Mouse (Mus musculus) T-helper 1 cell (primary cell): ENCODE results near the gene Tspan11.

ENCODE experiments used
- in situ Hi-C: fragments of 300-600 bp; cut with MboI, MseI; formaldehyde crosslinking; loops from one replicate; pipeline ENCODE4 v1.15.1; 2025; ENCODE audit warnings: high pct_unique_total_duplicates

Tspan11 gene

DNA sequence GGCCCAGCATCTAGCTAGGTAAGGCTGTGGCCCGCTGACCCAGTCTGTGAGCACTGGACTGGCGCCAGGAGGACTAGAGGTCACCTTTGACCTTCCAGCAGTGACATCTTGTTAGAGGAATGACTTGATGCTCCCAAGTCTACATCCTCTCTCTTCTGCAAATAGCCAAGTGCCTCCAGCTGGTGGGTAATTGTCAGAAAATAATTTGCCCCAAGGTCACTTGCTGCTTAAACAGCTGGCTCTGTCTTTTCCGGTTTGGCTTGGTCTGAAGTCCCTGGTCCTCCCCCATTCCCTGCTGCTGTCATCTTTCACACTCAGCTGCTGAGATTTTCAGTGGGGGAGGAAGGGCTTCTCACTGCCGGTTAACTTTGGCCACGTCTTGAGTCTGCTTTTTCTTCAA is 45.3 kb downstream of the Tspan11 start:
- in situ Hi-C loops, result no loop called here

DNA sequence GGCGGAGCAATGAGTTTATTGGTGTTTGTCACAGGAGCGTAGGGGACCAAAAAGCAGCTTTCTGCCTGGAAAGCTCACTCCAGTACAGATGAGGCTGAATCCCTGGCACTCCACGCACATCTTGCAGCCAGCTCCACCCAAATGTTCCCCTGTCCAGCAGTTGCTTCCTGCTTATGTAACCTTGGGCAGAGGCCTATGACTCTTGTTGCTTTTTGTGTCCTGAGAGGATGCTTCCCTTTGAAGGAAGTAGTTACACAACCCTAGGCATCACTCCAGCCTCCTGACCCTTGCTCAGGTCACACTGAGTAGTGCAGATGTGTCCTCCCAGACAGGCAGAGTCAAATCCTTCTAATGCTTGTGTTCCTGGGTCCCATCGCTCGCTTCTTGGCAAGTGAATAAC is 46.5 kb downstream of the Tspan11 start:
- in situ Hi-C loops, result no loop called here

DNA sequence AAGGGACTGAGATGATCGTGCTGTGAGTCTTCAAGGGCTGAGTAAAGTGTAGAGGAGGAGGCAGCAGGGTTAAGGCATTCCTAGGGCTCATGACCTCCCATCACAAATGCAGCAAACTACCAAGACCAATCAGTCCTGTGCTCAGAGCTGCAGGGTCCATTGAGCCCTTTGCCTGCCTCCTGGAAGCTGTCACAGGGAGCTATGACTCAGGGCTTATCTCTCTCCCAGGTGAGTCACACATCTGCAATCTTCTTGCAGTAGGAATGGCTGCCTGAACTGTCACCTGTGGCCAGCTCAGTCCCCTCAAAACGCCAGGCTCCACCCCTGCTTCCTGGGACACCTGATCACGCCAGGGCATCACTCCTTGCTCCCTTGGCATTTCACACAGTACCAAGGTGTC is 47.7 kb downstream of the Tspan11 start:
- in situ Hi-C loops, result no loop called here

DNA sequence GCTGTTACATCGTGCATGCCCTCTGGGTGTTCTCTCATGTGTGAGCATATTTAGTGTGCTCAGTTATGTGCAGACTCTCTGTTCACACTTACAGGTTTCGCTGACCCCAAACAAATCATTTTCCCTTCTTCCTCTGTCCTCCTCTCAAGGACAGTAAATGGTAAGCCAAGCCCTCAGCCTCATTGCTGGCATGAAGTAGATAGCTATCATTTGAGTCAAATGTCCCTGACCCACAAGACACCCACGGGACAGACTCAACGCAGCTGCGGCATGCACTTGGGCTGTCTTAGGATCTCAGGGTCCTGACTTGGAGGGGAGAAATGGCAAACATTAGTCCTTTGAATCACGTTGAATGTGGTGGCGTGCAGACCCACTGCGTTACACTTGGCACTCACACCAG is 55.0 kb downstream of the Tspan11 start:
- in situ Hi-C loops, result loop anchor here (10.0 kb wide), 1 partner anchor 418 kb away; no protein-coding TSS in a partner anchor

DNA sequence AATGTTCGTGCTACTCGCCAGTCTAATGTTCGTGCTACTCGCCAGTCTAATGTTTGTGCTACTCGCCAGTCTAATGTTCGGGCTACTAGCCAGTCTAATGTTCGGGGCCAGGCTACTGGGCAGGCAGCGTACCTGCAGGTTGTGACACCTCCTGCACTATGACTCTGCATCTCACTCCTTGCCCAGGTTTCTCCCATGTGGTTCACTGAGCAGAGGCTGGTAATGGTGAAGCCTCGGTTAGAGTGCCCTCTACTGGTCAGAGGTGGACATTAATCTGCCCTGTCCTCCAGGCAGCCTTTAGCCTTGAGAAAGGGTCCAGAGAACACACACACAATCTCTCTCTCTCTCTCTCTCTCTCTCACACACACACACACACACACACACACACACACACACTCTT is 58.3 kb downstream of the Tspan11 start:
- in situ Hi-C loops, result loop anchor here (10.0 kb wide), 1 partner anchor 421 kb away; no protein-coding TSS in a partner anchor

DNA sequence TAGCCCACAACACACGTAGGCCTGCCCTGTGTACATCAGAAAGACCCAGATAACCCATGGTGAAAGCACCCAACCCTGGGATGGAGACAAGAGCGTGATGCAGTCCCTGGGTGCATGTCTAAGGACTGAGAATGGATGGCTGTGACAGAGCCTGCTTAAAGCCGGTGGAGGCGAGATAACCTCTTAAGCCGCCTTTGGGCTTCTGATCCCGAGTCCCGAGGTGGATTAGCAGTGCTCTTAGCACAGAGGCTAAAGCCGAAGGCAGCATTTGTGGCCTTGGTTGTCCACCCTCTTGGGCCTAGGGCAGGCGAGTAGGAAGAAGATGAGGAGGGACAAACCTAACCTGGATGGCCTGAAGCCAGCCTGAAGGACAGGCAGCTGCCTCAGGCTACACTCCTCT is 61.3 kb downstream of the Tspan11 start:
- in situ Hi-C loops, result loop anchor here (10.0 kb wide), 1 partner anchor 424 kb away; no protein-coding TSS in a partner anchor

DNA sequence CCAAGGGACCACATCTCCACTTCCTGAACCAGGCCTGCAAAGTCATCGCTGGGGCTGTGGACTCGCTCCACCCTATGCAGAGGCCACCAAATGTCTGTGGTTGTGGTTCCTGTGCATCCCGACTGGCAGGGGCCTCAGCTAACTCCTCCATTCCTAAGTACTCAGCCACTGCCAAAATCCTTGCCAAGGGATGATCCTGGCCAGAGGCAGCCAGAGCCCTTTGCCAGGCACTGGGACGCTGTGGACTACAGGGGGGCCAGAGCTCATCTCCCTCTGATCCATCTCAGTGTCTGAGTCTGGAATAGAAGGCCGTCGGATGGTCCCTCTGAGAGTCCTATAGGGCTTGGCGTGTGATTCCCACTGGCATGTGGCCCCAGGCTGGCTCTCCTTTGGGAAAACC is 62.5 kb downstream of the Tspan11 start:
- in situ Hi-C loops, result loop anchor here (10.0 kb wide), 1 partner anchor 425 kb away; no protein-coding TSS in a partner anchor

DNA sequence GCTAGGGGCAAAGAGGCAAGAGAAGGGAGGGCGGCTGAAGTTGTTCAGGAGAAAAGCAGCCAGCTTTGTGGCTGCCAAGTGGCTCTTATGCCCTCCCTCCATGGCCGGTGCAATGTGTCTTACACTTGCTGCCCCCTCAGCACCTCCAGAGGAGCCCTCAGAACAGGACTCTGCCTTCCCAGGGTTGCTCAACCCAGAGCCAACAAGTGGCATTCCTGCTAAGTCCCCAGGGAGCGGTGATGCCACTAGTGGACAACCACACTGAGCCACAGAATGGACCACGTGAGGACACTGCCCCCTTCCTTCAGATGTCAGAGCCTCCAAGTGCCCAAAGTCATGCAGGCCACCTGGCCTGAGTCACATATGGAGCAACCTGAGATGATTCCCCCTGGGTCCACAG is 65.7 kb downstream of the Tspan11 start:
- in situ Hi-C loops, result no loop called here

DNA sequence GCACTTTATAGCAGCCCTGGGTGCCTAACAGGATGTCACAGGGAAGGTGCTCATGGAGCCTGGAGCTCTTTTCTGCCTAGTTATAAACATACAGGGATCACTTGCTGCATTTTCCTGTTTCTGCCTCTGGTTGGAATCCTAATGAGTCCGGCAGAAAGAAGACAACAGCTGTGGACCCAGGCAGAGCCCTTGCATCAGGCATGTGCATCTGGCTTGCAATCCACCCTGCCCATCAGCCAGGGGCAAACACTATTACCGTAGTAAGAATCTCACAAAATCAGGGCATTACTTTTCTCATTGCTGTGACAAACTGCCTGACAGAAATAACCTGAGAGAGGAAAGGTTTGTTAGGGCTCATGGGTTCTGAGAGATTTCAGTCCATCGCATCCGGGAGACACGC is 68.8 kb downstream of the Tspan11 start:
- in situ Hi-C loops, result no loop called here

DNA sequence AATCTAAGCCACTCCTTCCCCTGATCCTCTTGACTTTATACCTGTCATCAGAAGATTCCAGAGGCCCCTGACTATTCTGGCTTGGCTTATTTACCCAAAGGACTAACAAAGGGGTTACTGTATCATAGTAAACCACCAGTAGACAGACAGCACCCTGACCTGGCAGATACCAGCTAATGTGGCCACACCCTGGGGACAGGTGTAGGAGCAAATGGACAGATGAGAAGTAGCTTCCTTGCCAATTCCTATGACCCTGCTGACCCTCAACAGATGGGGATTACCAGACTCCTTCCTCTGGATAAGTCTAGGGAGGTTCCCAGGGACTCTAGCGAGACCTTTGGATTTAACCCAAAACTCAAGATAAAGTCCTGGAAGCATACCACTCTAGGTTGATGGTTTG is 72.8 kb downstream of the Tspan11 start:
- in situ Hi-C loops, result no loop called here

DNA sequence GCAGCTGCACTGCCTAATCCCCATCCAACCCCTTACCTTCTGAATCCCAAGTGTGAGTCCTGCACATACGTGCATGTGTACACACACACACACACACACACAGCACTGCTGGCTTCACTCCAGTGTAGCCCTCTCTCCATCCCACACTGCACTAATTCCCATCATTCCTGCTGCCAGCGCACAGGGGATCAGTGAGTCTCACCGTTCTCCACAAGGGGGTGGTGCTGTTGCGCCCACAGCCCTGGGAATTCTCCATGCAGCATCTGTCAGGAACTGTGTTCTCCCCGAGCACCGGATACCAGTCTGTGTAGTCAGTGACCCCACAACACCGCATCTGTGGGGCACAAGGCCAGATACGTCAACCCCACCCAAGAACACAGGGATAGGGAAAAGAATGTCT is 78.1 kb downstream of the Tspan11 start:
- in situ Hi-C loops, result no loop called here

DNA sequence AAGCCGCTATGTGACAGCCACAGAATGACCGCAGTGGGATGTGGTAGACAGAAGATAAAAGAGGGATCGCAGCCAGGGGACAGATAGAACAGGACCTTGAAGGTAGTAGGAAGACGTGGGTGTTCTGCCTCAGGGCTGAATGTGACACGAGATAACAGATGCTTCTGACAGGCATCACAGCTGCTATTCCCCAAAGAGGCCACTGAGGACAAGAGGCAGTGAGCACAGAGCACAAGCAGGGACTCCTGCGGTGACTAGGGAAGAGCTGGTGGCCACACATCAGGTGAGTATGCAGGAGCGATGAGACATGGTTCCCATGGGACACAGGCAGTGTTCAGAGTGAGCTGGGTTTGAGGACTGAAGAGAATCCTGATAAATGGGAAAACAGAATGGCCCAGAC is 82.3 kb downstream of the Tspan11 start:
- in situ Hi-C loops, result loop anchor here (5.0 kb wide), 1 partner anchor 123 kb away; no protein-coding TSS in a partner anchor

DNA sequence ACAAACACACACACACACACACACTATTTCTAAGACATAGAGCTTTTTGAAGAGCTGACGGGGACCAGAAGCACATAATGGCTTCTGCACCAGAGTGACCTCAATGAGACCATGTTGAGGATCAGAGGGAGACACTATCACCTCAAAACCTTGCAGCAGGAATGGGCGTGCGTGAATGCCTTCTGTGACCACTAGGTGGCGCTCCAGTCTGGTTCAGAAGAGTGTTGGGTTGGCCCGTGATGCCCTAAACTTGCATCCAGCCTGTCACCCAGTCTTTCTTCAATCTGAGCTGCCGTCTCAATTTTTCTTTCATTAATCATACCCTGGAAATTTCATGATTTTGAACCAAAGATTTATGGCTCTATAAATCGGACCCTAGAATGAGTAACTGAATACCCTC is 82.7 kb downstream of the Tspan11 start:
- in situ Hi-C loops, result loop anchor here (5.0 kb wide), 1 partner anchor 122 kb away; no protein-coding TSS in a partner anchor

DNA sequence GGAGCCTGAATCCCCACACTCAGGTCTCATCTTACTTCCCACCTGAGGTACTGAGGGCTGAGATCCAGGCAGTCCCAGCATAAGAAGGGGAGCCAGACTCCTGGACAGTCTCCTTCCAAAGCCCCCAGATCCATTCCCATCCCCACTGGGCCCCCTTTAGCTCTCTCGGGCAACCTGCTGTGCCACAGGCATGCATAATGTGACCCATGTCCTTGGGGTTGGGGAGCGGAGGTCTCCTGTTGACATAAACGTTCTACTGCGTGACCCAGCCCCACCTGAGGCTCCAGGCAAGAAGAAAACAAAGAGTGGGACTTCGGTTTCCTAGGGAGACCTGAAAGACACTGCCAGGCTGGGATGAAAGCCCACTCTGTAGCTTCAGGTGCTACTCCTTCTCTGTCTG is 83.5 kb downstream of the Tspan11 start:
- in situ Hi-C loops, result loop anchor here (5.0 kb wide), 1 partner anchor 121 kb away; no protein-coding TSS in a partner anchor

DNA sequence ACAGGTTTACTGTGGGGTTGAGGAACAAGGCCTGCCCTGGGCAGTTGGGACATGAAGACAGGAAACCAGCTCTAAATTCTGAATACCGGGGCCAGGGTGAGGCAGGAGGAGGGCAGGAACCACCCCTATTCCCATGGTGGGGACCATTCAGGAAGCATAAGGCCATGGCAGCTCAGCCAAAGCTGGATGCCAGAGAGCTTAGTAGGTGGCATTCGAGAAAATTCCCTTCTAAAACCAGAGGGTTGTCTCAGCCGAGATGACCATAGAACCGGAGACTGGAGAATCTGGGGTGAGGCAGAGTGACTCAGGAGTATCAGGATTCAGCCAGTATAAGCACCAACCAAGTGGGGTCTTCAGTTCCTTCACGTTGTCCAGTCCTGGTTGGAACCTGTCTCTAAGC is 84.5 kb downstream of the Tspan11 start:
- in situ Hi-C loops, result loop anchor here (5.0 kb wide), 1 partner anchor 120 kb away; no protein-coding TSS in a partner anchor

DNA sequence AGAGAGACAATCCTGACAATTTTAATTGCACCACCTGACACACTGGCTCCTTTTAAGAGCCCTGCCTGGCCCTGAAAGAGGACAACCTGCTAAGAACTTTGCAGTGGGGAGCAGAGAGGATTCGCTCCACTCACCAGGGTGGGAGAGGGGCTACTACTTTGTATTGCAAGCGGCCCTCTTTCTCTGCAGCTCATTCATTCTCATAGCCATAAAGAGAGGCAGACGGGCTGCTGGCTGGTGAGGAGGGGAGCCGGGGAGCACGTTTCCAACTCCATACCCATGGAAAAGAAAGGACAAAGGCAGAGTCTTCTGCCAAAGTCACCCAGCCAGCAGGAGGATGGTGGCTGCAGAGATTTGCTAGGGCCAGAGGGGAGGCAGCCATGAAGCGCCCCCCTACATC is 86.2 kb downstream of the Tspan11 start:
- in situ Hi-C loops, result loop anchor here (5.0 kb wide), 1 partner anchor 119 kb away; no protein-coding TSS in a partner anchor

DNA sequence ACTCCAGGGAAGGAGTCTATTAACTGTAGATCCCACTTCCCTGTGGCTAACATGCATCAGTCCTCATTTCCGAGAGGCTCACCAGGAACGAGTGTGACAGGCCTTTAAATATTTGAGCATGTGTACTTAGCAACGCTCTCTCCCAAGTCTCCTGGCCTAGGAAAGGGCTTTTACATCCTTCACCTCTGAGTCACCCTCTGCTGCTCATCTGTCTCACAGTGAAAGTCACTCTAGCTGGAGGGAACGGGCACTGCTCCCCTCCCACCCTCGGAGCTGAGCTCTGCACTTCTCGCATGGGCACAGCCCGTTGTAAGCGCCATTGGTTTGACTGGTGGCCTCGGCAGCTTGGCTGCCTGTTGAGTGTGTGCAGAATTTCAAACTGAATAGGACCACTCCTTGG is 86.6 kb downstream of the Tspan11 start:
- in situ Hi-C loops, result loop anchor here (5.0 kb wide), 1 partner anchor 118 kb away; no protein-coding TSS in a partner anchor

DNA sequence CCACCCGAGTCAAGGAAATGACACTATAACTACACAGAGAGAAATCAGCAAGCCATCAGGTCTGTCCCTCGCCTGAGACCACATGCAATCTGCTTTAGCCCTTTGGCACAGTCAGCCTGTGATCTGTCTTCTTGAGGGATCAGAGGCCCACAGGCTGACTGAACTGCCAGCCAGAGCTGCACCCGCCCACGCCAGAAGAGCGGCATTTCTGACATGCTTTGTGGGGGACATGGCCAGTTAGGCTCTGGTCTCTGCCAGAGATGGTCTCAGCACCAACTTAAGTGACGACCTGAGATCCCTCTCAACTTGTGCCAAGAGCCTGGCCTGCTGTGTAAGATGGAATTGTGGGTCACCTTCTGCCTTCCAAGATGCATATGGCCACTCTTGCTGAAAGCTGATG is 89.3 kb downstream of the Tspan11 start:
- in situ Hi-C loops, result no loop called here

DNA sequence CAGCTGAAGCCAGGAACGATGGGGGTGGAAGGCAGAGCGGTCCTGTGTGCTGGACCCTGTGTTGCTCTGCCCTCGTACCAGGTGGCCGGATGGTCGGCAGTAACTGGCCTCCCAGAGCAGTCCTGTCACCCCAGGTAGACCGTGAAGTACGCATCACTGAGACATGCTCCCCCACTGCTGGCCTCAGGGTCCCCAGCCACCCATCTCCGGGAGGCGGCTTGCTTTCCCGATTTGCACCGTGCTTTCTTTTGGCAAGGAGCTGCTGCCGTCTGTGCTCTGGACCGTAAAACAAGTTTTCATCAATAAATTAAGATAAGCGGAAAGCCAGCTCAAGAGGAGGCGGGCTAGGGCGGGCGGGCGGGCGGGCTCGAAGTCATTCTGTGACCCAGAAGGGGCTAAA is 91.6 kb downstream of the Tspan11 start:
- in situ Hi-C loops, result no loop called here

DNA sequence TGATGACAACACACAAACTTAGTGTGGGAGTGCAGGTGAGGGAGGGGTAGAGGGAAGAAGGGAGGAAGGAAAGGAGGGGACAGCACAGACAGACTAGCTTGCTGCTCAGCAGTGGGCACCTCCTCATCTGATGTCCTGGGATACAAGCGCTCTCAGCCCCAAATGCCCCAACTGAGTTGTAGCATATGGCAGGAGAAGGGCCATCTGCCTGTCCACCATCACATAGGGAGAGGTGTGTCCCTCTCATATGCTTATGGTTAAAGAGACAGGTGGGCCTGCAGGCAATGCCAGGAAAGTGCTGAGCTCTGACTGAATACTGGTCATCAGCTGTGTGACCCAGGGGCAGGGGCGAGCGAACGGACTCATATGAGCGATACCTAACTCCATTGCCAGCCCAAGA is 92.4 kb downstream of the Tspan11 start:
- in situ Hi-C loops, result no loop called here

DNA sequence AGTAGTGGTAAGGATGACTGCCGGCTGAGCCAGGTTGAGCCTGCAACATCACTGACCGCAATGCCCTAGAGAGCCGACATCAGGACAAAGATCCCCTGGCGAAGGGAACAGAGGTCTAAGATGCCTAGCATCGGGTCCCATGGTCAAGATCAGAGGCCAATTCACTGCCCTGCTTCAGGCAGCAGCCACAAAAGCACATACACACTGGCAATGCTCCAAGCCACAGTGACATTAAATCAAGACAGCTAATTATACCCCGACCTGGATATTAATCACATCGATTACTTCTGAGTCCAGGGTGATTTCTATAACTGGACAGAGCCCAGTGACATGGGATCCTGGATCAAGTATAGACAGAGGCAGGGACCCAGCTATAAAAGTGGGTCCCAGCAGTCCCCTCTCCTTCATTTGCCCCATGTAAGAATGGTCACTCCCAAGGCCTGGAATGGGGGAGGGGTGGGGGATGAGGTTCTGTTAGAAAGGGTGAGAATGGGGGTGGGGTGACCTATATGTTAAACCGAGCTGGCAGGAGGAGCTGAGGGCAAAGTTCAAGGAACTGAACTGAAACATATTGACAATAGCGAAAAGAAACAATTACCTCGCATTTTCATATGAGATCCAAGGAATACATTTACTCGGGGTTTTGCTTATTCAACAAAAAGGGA is 93.1 kb downstream of the Tspan11 start:
- in situ Hi-C loops, result no loop called here

DNA sequence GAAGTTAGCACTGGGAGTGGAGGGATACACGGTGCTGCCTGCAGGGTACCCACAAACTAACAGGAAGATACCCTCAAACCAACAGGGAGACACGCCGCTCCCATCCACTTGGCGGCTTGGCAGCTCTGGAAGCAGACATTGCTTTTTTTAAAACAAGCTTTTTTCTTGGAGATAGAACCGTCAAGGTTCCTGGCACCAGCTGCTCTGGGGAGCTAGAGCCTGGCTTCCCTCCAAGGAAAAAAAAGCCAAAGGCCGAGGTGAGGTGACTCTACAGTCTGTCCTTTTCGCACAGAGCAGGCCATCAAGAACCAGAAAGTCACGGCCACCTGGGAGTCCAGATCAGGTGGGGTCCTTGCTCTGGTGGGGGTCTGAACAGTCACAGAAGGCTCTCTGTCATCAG is 93.8 kb downstream of the Tspan11 start:
- in situ Hi-C loops, result no loop called here

DNA sequence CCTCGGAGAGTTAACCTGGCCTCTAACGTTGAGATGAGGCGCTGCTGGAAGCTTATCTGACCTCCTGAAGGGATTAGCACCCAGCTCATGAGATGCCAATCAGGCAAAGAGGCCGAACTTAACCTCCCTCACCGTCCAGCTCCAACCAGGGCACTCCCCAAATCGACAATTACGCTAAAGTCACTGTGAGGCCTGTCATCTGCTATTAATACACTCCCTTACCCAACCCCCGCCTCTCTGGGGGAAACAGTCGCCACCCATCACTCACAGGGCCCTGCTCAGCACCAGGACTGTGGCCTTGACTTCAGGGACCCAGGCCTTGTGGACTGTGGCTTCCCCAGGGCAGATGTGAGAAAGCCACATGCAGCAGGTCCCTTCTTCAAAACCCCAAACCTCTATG is 99.0 kb downstream of the Tspan11 start:
- in situ Hi-C loops, result no loop called here

DNA sequence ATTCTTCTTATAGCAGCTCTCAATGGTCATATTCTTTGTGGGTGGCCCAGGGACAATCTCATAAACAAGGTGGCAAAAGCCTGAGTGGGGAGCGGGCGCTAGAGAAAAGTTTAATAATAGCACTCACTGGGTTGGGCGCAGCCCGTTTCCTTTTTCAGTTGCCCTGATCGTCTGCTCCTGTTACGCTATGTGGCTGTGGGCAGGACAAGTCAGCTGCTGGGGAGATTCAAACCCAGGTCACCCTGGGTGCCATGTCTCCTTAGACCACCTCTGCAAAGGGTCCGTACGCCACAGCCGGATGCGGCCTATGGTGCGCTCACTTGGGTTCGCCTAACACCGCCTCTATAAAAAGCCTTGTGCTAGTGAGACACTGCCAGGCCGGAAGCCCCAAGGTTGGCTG is 100.0 kb downstream of the Tspan11 start:
- in situ Hi-C loops, result no loop called here
